Mouse (Mus musculus) lung, adult 2 months (tissue): ENCODE measurements around the gene Arhgap19.

Source experiments
- CTCF ChIP-seq: fragments of 200-500 bp; IDR thresholded peaks from 2 replicates; pipeline ENCODE4 v1.5.1; 2011; ENCODE audit warnings: mild to moderate bottlenecking, low read length, control low read depth; ENCODE audit not compliant: insufficient read depth
- POLR2A ChIP-seq: fragments of 200-500 bp; IDR thresholded peaks from 2 replicates; pipeline ENCODE4 v1.6.1; 2011; ENCODE audit warnings: low read depth, mild to moderate bottlenecking, control low read depth, low read length, borderline replicate concordance; ENCODE audit errors: extremely low read depth

DNA sequence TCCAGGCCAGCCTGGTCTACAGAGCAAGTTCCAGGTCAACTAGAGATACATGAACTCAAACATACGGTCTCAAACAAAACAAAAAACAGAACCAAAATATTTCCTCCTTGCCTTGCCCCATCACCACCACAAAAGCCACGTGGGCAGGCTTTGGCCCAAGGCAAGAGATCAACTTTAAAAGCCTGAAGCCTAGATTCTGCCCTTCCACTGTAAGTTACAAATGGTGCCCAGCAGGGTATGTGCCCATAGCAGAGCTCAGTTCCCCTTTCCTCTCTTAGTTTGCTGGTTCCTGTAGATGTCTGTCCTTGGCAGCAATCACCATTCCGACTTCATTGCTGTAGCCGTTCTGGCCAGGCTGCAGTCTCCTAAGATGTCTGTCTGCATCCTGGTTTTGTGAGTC is 40.9 kb upstream of the Arhgap19 start:
- TF ChIP-seq POLR2A (no peak), CTCF (no peak)
